Mouse (Mus musculus) kidney, adult 8-10 months (tissue): ENCODE measurements around the gene Nmrk1.

Source experiments
- DNase-seq, 2 experiments: peaks; one replicate each; pipeline ENCODE4 v3.0.0; 2022

The Nmrk1 gene

GRCm38 (mm10) chr19:18619060-18619459 is 12.7 kb upstream of the Nmrk1 start:
- no peak for DNase-seq

- no peak for DNase-seq
Measured at GRCm38 (mm10) chr19:18619691-18620090, 12.1 kb upstream of the Nmrk1 start.

GRCm38 (mm10) chr19:18623894-18624293 is 7.9 kb upstream of the Nmrk1 start:
- no peak for DNase-seq

- peak; percentile 90 to 92 for DNase-seq
Measured at GRCm38 (mm10) chr19:18629589-18629988, 2.2 kb upstream of the Nmrk1 start.

GRCm38 (mm10) chr19:18630221-18631119 is 1.3 kb upstream of the Nmrk1 start:
- DNase-seq: peak; percentile 62 to 76

- peak; percentile 52 to 60 for DNase-seq
Measured at GRCm38 (mm10) chr19:18631161-18631643, 548 bp upstream of the Nmrk1 start.

- peak; percentile 64 to 80 for DNase-seq
Measured at GRCm38 (mm10) chr19:18632231-18633185, 758 bp downstream of the Nmrk1 start.

- no peak for DNase-seq
Measured at GRCm38 (mm10) chr19:18637954-18638353, 6.2 kb downstream of the Nmrk1 start.

- DNase-seq: no peak
Measured at GRCm38 (mm10) chr19:18638949-18639348, 7.2 kb downstream of the Nmrk1 start.

GRCm38 (mm10) chr19:18639552-18639951 is 7.8 kb downstream of the Nmrk1 start:
- no peak for DNase-seq

GRCm38 (mm10) chr19:18641001-18641400 is 9.3 kb downstream of the Nmrk1 start:
- DNase-seq: no peak

- DNase-seq: no peak
Measured at GRCm38 (mm10) chr19:18643411-18643810, 11.7 kb downstream of the Nmrk1 start.

GRCm38 (mm10) chr19:18644084-18644483 is 12.3 kb downstream of the Nmrk1 start:
- no peak for DNase-seq

GRCm38 (mm10) chr19:18646397-18646796 is 14.6 kb downstream of the Nmrk1 start:
- no peak for DNase-seq

- DNase-seq: no peak
Measured at GRCm38 (mm10) chr19:18646853-18647420, 15.2 kb downstream of the Nmrk1 start.

- DNase-seq: no peak
Measured at GRCm38 (mm10) chr19:18647775-18648557, 16.2 kb downstream of the Nmrk1 start.

GRCm38 (mm10) chr19:18648558-18648945 is 16.8 kb downstream of the Nmrk1 start:
- no peak for DNase-seq

- DNase-seq: no peak
Measured at GRCm38 (mm10) chr19:18649955-18650354, 18.2 kb downstream of the Nmrk1 start.

GRCm38 (mm10) chr19:18650473-18650872 is 18.7 kb downstream of the Nmrk1 start:
- DNase-seq: no peak

GRCm38 (mm10) chr19:18652592-18652991 is 20.8 kb downstream of the Nmrk1 start:
- DNase-seq: no peak

- no peak for DNase-seq
Measured at GRCm38 (mm10) chr19:18653058-18653457, 21.3 kb downstream of the Nmrk1 start.

GRCm38 (mm10) chr19:18654330-18654729 is 22.6 kb downstream of the Nmrk1 start:
- DNase-seq: no peak
